Mouse (Mus musculus): ENCODE results near the gene Icosl.
"Not testable (repeated sequence)": the region's sequence is repeated elsewhere in the genome, so short reads cannot be mapped to it uniquely, and the experiment has no call there.

Gene Icosl

GRCm38 (mm10) chr10:78077862-78078261 is 8.8 kb downstream of the Icosl start:
- no peak for DNase-seq

GRCm38 (mm10) chr10:78078276-78078675 is 9.2 kb downstream of the Icosl start:
- peak; percentile 18 for DNase-seq

GRCm38 (mm10) chr10:78079955-78080591 is 11.0 kb downstream of the Icosl start:
- no peak for DNase-seq

GRCm38 (mm10) chr10:78084073-78084472 is 15.0 kb downstream of the Icosl start:
- no peak for DNase-seq

GRCm38 (mm10) chr10:78085711-78086110 is 16.6 kb downstream of the Icosl start:
- DNase-seq = no peak

GRCm38 (mm10) chr10:78086444-78087061 is 17.5 kb downstream of the Icosl start:
- DNase-seq = peak; percentile 22

GRCm38 (mm10) chr10:78087101-78087511 is 18.0 kb downstream of the Icosl start:
- peak; percentile 36 for DNase-seq

- DNase-seq = no peak
Observed at GRCm38 (mm10) chr10:78090246-78090645, 21.1 kb downstream of the Icosl start.

GRCm38 (mm10) chr10:78090706-78091491 is 21.8 kb downstream of the Icosl start:
- DNase-seq = no peak

- no peak for DNase-seq
Observed at GRCm38 (mm10) chr10:78091865-78092724, 23.0 kb downstream of the Icosl start.

GRCm38 (mm10) chr10:78092725-78093029 is 23.6 kb downstream of the Icosl start:
- DNase-seq = no peak

- DNase-seq = no peak
Observed at GRCm38 (mm10) chr10:78095221-78095620, 26.1 kb downstream of the Icosl start.

GRCm38 (mm10) chr10:78095954-78096931 is 27.1 kb downstream of the Icosl start:
- no peak for DNase-seq

GRCm38 (mm10) chr10:78099860-78100259 is 30.8 kb downstream of the Icosl start:
- not testable (repeated sequence) for DNase-seq

GRCm38 (mm10) chr10:78100989-78101780 is 32.1 kb downstream of the Icosl start:
- DNase-seq = no peak

GRCm38 (mm10) chr10:78104555-78105490 is 35.7 kb downstream of the Icosl start:
- DNase-seq = no peak

GRCm38 (mm10) chr10:78105548-78105947 is 36.4 kb downstream of the Icosl start:
- DNase-seq = no peak

- DNase-seq = no peak
Observed at GRCm38 (mm10) chr10:78114521-78115092, 45.5 kb downstream of the Icosl start.

- no peak for DNase-seq
Observed at GRCm38 (mm10) chr10:78115153-78115552, 46.1 kb downstream of the Icosl start.

All from thymus, postnatal 25 days (tissue).